Mouse (Mus musculus): ENCODE data around the gene Parp16. TPM values are rescaled to one million over a fixed set of nuclear protein-coding genes. Genes with fewer than 3 reads are reported as not detected.

Parp16 gene
- polyA plus RNA-seq (2015; fragmentation: Nextera tagmentation; extraction: Ambion mirVana), result 8.4 and 8.6 TPM in 2 replicates

DNA sequence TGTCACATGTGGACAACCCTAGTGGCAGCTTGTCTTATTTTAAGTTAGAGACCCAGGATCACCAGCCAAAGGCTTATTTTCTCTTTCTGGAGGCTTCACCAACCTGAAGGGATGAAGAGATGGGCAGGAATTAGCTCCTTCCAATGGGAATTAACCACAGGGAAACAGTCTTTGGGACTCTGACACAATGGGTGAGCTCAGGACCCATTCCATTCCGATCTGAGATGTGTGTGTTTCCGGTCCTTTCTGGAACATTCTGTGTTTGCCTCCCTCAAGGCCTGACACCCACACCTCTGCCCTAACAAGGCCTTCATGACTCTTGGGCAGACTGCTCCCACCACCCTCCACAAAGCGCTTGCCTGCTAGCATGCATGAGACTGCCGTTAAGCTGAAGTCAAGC is at the start of gene Parp16:
Parp16 (plus strand) TSS at position 301 of the 400 bp plus-strand sequence.
- peak within 1 kb of the TSS; percentile 52 for H3K9ac ChIP-seq (ENCODE audit: low read depth, low read length)
- no peak for TF ChIP-seq CTCF (IDR thresholded peaks at IDR 0.05; ENCODE audit: low read depth)
- DNase-seq (ENCODE audit: low spot score) (no peak), ATAC-seq (replicated peaks; ENCODE audit: low FRiP score, low read depth) (no peak)
- no peaks in the 10 kb centered on the region for H3K9me3 ChIP-seq (replicated peaks; ENCODE audit: low read length)
- peak within 1 kb of the TSS; percentile 93 for H3K27ac ChIP-seq
- WGBS, result 62% methylated on average over 4 of the region's 4 CpGs
- H3K4me2 ChIP-seq (ENCODE audit: low read length), result no peak within 1 kb of the TSS
- H3K4me1 ChIP-seq (replicated peaks; ENCODE audit: insufficient read depth, low read length), result peaks cover 24% of the 10 kb centered on the region; the same call in 1 of the 2 replicates
- H3K27me3 ChIP-seq (ENCODE audit: insufficient read depth, low read length), result no peaks in the 10 kb centered on the region
- no peak within 1 kb of the TSS for H3K4me3 ChIP-seq (replicated peaks; ENCODE audit: low read depth, low read length)
- H3K36me3 ChIP-seq (ENCODE audit: insufficient read depth, low read length), result no peaks in the 10 kb centered on the region

DNA sequence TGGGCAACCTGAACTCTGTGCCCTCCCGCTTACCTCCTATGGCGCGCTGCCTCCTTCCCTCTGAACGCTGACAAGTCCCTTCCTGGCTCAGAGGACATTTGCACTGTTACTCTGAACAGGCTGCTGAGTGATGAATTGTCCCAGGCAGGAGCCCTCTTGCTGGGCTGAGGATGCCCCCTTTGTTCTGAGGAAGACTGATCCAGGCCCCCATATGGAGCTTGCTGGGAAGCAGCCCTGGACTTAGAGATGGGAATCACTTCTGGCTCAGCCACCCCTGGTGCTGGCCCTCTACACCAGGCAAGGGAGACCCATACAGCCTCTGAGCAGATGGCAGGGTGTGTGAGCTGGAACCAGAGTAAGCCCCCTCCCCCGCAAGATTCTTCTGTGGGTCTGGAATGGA is 49.2 kb upstream of the Parp16 start:
- H3K4me2 ChIP-seq (ENCODE audit: low read length), result no peak overlapping the region
- no peak overlapping the region for H3K4me3 ChIP-seq (replicated peaks; ENCODE audit: low read depth, low read length)
- WGBS, result 67% methylated on average over 5 of the region's 5 CpGs
- H3K9me3 ChIP-seq (replicated peaks; ENCODE audit: low read length), result no peaks in the 10 kb centered on the region
- no peak overlapping the region for H3K27ac ChIP-seq
- no peaks in the 10 kb centered on the region for H3K36me3 ChIP-seq (ENCODE audit: insufficient read depth, low read length)
- peaks cover 11% of the 10 kb centered on the region; the same call in 1 of the 2 replicates for H3K4me1 ChIP-seq (replicated peaks; ENCODE audit: insufficient read depth, low read length)
- no peak for TF ChIP-seq CTCF (IDR thresholded peaks at IDR 0.05; ENCODE audit: low read depth)
- H3K27me3 ChIP-seq (ENCODE audit: insufficient read depth, low read length), result peaks cover 3% of the 10 kb centered on the region; the same call in 1 of the 2 replicates
- no peak overlapping the region for H3K9ac ChIP-seq (ENCODE audit: low read depth, low read length)
- ATAC-seq (replicated peaks; ENCODE audit: low FRiP score, low read depth), result no peak
- no peak for DNase-seq (ENCODE audit: low spot score)

DNA sequence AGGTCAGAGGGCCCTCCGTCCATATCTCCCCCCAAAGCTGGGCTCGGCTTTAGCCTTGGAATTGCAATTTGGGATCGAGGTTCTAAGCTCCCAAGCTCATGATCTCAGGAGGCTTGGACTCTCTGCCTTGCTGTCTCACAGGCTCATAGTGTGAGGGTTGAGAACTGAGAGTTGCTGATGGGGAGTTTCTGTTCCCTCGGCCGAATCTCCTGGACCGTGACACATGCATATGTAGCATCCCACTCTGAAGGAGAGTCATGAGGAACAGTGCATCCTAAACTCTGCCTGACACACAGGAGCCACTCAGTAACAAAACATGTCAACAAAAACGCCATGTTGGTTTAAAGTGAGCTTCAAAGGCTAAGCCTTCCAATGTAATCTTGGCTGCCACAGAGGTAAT is 46.6 kb upstream of the Parp16 start:
- 86% methylated on average over 7 of the region's 7 CpGs for WGBS

DNA sequence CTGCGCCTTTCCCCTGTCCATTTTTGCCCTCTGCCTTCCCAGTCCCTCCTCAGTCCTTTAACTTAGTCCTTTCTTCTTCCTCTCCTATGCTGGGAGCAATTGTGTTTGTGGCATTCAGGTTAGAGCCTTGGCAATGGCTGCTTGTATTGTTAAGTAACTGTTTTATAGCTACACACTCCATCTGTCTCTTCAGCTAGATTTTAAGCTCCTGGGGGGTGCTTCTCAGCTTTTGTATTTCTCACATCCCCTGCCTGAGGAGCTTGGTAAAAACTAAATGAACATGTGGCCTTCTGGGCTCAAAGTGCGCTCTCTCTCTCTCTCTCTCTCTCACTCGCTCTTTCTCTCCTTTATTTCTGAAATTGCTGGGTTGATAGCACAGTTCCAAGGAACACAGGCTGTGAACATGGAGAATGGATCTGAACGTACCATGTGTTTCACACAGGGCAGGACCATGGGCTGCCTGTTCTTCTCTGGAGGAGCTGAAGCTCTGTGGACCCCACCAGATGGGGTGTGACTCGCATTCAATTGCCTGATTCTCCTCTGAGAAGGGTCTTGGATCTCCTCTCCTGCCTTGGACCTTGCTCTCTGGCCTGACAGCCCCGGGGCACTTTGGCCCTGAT is 42.3 kb upstream of the Parp16 start:
- peaks cover 36% of the 10 kb centered on the region for H3K4me1 ChIP-seq (replicated peaks; ENCODE audit: insufficient read depth, low read length)
- DNase-seq (ENCODE audit: low spot score), result no peak
- H3K9me3 ChIP-seq (replicated peaks; ENCODE audit: low read length), result no peaks in the 10 kb centered on the region
- H3K9ac ChIP-seq (ENCODE audit: low read depth, low read length), result 0 out of 2 replicates have a peak overlapping the region, but pooled peaks have one; percentile 23
- no peak overlapping the region for H3K4me3 ChIP-seq (replicated peaks; ENCODE audit: low read depth, low read length)
- ATAC-seq (replicated peaks; ENCODE audit: low FRiP score, low read depth), result 0 out of 2 replicates have a peak, but pooled peaks have one; percentile 12
- no peaks in the 10 kb centered on the region for H3K36me3 ChIP-seq (ENCODE audit: insufficient read depth, low read length)
- H3K27ac ChIP-seq, result peak overlapping the region; percentile 47; the same call in 1 of the 2 replicates
- no peaks in the 10 kb centered on the region for H3K27me3 ChIP-seq (ENCODE audit: insufficient read depth, low read length)
- 69% methylated on average over 6 of the region's 6 CpGs for WGBS
- no peak for TF ChIP-seq CTCF (IDR thresholded peaks at IDR 0.05; ENCODE audit: low read depth)
- H3K4me2 ChIP-seq (ENCODE audit: low read length), result no peak overlapping the region

More for the DNA sequence above, 46.6 kb upstream of the Parp16 start:
- DNase-seq (ENCODE audit: low spot score) (no peak), ATAC-seq (replicated peaks; ENCODE audit: low FRiP score, low read depth) (no peak)
- no peak overlapping the region for H3K9ac ChIP-seq (ENCODE audit: low read depth, low read length)
- no peaks in the 10 kb centered on the region for H3K36me3 ChIP-seq (ENCODE audit: insufficient read depth, low read length)
- no peak overlapping the region for H3K27ac ChIP-seq
- no peaks in the 10 kb centered on the region for H3K27me3 ChIP-seq (ENCODE audit: insufficient read depth, low read length)
- peaks cover 6% of the 10 kb centered on the region for H3K4me1 ChIP-seq (replicated peaks; ENCODE audit: insufficient read depth, low read length)
- TF ChIP-seq CTCF (IDR thresholded peaks at IDR 0.05; ENCODE audit: low read depth), result no peak
- no peak overlapping the region for H3K4me3 ChIP-seq (replicated peaks; ENCODE audit: low read depth, low read length)
- H3K9me3 ChIP-seq (replicated peaks; ENCODE audit: low read length), result no peaks in the 10 kb centered on the region
- H3K4me2 ChIP-seq (ENCODE audit: low read length), result no peak overlapping the region

DNA sequence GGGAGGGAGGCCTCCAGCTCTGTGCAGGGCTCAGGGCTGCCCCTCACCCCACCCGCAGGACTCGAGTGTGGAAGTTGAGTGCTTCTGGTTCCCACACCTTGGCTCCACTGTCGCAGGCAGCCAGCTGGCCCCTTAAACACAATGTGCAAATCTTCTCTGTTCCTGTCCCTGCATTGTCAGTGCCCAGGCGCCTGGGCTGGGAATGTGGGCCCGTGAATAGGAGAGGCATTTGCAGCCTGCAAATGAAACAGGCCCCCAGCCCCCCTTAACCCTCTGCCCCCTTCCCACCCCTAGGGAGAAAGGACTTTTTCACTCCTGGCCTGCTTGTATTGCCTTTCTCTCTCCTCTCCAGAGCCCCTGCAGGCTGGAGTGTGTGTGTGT is 41.8 kb upstream of the Parp16 start:
- Histone ChIP-seq H3K36me3 (ENCODE audit: insufficient read depth, low read length) (no peaks in the 10 kb centered on the region), H3K27me3 (ENCODE audit: insufficient read depth, low read length) (no peaks in the 10 kb centered on the region), H3K4me1 (replicated peaks; ENCODE audit: insufficient read depth, low read length) (peaks cover 36% of the 10 kb centered on the region), H3K27ac (peak overlapping the region; percentile 47), H3K4me2 (ENCODE audit: low read length) (no peak overlapping the region), H3K9me3 (replicated peaks; ENCODE audit: low read length) (no peaks in the 10 kb centered on the region), H3K4me3 (replicated peaks; ENCODE audit: low read depth, low read length) (no peak overlapping the region), H3K9ac (ENCODE audit: low read depth, low read length) (0 out of 2 replicates have a peak overlapping the region, but pooled peaks have one; percentile 23)
- ATAC-seq (replicated peaks; ENCODE audit: low FRiP score, low read depth) (peak; percentile 35; the same call in 1 of the 2 replicates), DNase-seq (ENCODE audit: low spot score) (no peak)
- TF ChIP-seq CTCF (IDR thresholded peaks at IDR 0.05; ENCODE audit: low read depth), result no peak
- 29% methylated on average over 5 of the region's 5 CpGs for WGBS

DNA sequence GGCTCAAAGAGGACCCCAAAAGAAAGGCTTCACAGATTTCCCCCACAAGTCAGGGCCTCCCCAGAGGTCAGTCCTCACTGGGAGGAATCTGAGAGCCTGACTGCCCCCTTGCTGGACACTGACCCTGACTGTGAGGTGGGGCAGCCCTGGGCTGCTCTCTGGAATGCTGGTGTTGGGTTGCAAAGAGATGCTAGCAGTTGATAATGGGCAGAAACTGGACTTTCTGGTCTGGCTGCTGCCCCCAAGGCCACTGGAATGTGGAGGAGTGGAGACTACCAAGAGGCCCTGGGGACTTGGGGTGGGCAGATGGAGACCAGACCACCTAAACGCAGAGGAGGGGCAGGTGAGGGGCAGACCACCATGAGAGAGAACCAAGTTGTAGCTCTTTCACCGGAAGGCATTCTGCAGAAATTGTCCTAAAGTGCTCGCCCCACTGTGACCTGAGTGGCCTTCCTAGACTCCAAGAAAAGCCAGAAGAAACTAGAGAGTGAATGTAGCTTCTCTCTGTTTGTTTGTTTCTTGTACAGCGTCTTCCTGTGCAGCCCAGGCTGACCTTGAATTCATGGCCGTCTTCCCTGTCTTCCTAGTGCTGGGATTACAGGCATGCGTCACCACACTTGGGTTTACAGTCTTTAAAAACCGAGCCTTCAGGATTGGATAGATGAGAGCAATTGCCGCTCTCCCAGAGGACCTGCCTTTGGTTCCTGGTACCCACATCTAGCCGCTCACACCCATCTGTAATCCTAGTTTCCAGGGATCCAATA is 40.3 kb upstream of the Parp16 start:
- Histone ChIP-seq H3K36me3 (ENCODE audit: insufficient read depth, low read length) (no peaks in the 10 kb centered on the region), H3K27ac (peak overlapping the region; percentile 83), H3K9ac (ENCODE audit: low read depth, low read length) (no peak overlapping the region), H3K9me3 (replicated peaks; ENCODE audit: low read length) (no peaks in the 10 kb centered on the region), H3K4me1 (replicated peaks; ENCODE audit: insufficient read depth, low read length) (peaks cover 36% of the 10 kb centered on the region), H3K27me3 (ENCODE audit: insufficient read depth, low read length) (no peaks in the 10 kb centered on the region), H3K4me3 (replicated peaks; ENCODE audit: low read depth, low read length) (no peak overlapping the region), H3K4me2 (ENCODE audit: low read length) (no peak overlapping the region)
- no peak for TF ChIP-seq CTCF (IDR thresholded peaks at IDR 0.05; ENCODE audit: low read depth)
- ATAC-seq (replicated peaks; ENCODE audit: low FRiP score, low read depth) (peak; percentile 78; the same call in 1 of the 2 replicates), DNase-seq (ENCODE audit: low spot score) (peak; percentile 70)
- WGBS, result 43% methylated on average over 9 of the region's 9 CpGs
